Mouse (Mus musculus) telencephalon, adult 2 months (tissue): ENCODE measurements around the gene Met.

Source experiments
- DNase-seq: peaks from one replicate; pipeline ENCODE4 v3.0.0-alpha.2; 2011; ENCODE audit warnings: low read depth, low spot score

The Met gene

DNA sequence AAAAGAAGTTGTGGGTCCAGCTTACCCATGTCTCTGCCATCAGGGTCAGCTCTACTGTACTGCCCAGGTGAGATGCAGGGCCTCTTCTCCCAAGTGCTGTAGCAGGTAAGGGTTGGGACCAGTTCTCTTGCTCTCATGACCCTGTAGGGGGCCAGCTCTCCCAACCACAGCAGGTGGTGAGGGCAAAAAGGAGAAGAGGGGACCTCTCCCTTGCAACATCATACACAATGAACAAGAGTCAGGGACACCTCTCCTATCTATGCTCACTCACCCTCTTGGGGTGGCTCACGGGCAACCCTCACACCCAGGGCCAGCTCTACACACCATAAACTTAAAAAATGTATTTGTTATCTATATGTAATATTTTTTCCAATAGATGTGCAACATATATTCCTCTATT, 143.3 kb downstream of the Met start:
- DNase-seq, result no peak

- no peak for DNase-seq
These were observed 147.9 kb downstream of the Met start for GRCm38 (mm10) chr6:17611352-17612010.

- no peak for DNase-seq
These were observed 149.1 kb downstream of the Met start for GRCm38 (mm10) chr6:17612652-17613051.

DNA sequence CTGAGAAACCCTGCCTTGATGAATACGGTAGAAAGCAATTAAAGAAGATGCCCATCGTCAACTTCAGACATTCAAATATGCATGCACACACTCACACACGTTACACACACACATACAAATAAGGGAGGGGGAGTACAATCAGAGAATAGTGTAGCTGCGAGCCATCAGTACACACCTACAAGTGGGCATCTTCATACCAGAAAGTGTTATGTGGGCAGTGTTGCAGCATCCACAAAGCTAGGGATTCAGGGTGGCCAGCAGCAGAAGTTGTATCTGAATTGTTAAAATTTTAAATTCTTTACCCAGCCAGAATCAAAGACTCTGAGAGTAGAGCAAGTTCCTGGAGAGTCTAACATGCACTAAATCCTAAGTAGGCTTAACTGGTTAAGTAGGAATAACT, 157.2 kb downstream of the Met start:
- no peak for DNase-seq

- DNase-seq, result no peak
These were observed 157.8 kb downstream of the Met start for GRCm38 (mm10) chr6:17621436-17621835.
